Mouse (Mus musculus): ENCODE results near the gene Necap1. TPM values are rescaled to one million over a fixed set of nuclear protein-coding genes. Genes with fewer than 3 reads are reported as not detected.

Necap1 gene
- polyA plus RNA-seq, 1 experiment from 2014 or later, result 49.9 TPM

GRCm38 (mm10) chr6:122889599-122889998 lies 15.3 kb downstream of the Necap1 start:
- ATAC-seq (ENCODE audit: extremely low read depth, insufficient number of reproducible peaks, low FRiP score, low TSS enrichment), result no peak

GRCm38 (mm10) chr6:122892442-122893049 lies 18.3 kb downstream of the Necap1 start:
- Histone ChIP-seq H3K27ac (replicated peaks) (no peak overlapping the region), H3K9ac (no peak overlapping the region), H3K4me2 (no peak overlapping the region), H3K4me3 (no peak overlapping the region), H3K36me3 (peaks cover 56% of the 10 kb centered on the region), H3K9me3 (no peaks in the 10 kb centered on the region), H3K27me3 (replicated peaks) (no peaks in the 10 kb centered on the region), H3K4me1 (no peaks in the 10 kb centered on the region)
- 9% methylated on average over 2 of the region's 2 CpGs for WGBS
- no peak for ATAC-seq (ENCODE audit: extremely low read depth, insufficient number of reproducible peaks, low FRiP score, low TSS enrichment)

More at GRCm38 (mm10) chr6:122889599-122889998, 15.3 kb downstream of the Necap1 start:
- no peak overlapping the region for H3K4me3 ChIP-seq
- no peaks in the 10 kb centered on the region for H3K27me3 ChIP-seq (replicated peaks)
- H3K27ac ChIP-seq (replicated peaks), result no peak overlapping the region
- 87% methylated on average over 2 of the region's 2 CpGs for WGBS
- no peaks in the 10 kb centered on the region for H3K9me3 ChIP-seq
- H3K4me1 ChIP-seq, result no peaks in the 10 kb centered on the region
- H3K4me2 ChIP-seq, result no peak overlapping the region
- peaks cover 75% of the 10 kb centered on the region for H3K36me3 ChIP-seq
- H3K9ac ChIP-seq, result no peak overlapping the region

GRCm38 (mm10) chr6:122919922-122920321 lies 45.6 kb downstream of the Necap1 start:
- ATAC-seq (ENCODE audit: extremely low read depth, insufficient number of reproducible peaks, low FRiP score, low TSS enrichment), result no peak
- WGBS, result 39% methylated on average over 4 of the region's 4 CpGs
- H3K27me3 ChIP-seq (replicated peaks), result no peaks in the 10 kb centered on the region
- no peak overlapping the region for H3K4me3 ChIP-seq
- 0 out of 2 replicates have a peak, but pooled peaks cover 3% of the 10 kb centered on the region for H3K4me1 ChIP-seq
- H3K9ac ChIP-seq, result no peak overlapping the region
- H3K9me3 ChIP-seq, result no peaks in the 10 kb centered on the region
- H3K4me2 ChIP-seq, result no peak overlapping the region
- H3K36me3 ChIP-seq, result no peaks in the 10 kb centered on the region
- no peak overlapping the region for H3K27ac ChIP-seq (replicated peaks)

- Histone ChIP-seq H3K27ac (replicated peaks) (no peak within 1 kb of the TSS; the same call in 1 of the 2 replicates), H3K4me1 (0 out of 2 replicates have a peak, but pooled peaks cover 3% of the 10 kb centered on the region), H3K9me3 (no peaks in the 10 kb centered on the region), H3K36me3 (no peaks in the 10 kb centered on the region), H3K4me3 (no peak within 1 kb of the TSS), H3K9ac (no peak within 1 kb of the TSS), H3K4me2 (no peak within 1 kb of the TSS), H3K27me3 (replicated peaks) (no peaks in the 10 kb centered on the region)
- no peak for ATAC-seq (ENCODE audit: extremely low read depth, insufficient number of reproducible peaks, low FRiP score, low TSS enrichment)
- WGBS, result 59% methylated on average over 4 of the region's 4 CpGs
Measured at GRCm38 (mm10) chr6:122921451-122921850, 47.2 kb downstream of the Necap1 start, which contains the start of gene Clec4a1. Gene Clec4a1 (plus strand): TSS chr6:122921848.

GRCm38 (mm10) chr6:122934845-122935244 lies 60.6 kb downstream of the Necap1 start:
- no peak overlapping the region for H3K4me3 ChIP-seq
- no peak overlapping the region for H3K9ac ChIP-seq
- H3K36me3 ChIP-seq, result no peaks in the 10 kb centered on the region
- ATAC-seq (ENCODE audit: extremely low read depth, insufficient number of reproducible peaks, low FRiP score, low TSS enrichment), result no peak
- WGBS, result 76% methylated on average over 3 of the region's 3 CpGs
- no peaks in the 10 kb centered on the region for H3K9me3 ChIP-seq
- no peaks in the 10 kb centered on the region for H3K4me1 ChIP-seq
- H3K27ac ChIP-seq (replicated peaks), result no peak overlapping the region
- H3K4me2 ChIP-seq, result no peak overlapping the region
- no peaks in the 10 kb centered on the region for H3K27me3 ChIP-seq (replicated peaks)

Small RNA genes lying within 50 kb of the gene (microRNA-seq; reads per million reads assigned to microRNA genes)
- 1.0 reads per million for gene Mir7231

Other genes with a start within 250 kb of the Necap1 start
- not detected in 2 replicates for gene Dppa3, start 248.1 kb upstream of the Necap1 start, polyA plus RNA-seq (2015; fragmentation: Nextera tagmentation; extraction: Ambion mirVana)
- 0.71 and 0.94 TPM in 2 replicates for gene Nanog, start 167.0 kb upstream of the Necap1 start, polyA plus RNA-seq (2015; fragmentation: Nextera tagmentation; extraction: Ambion mirVana)
- gene Slc2a3, start 72.8 kb upstream of the Necap1 start, polyA plus RNA-seq (2015; fragmentation: Nextera tagmentation; extraction: Ambion mirVana), result 12.1 and 15.4 TPM in 2 replicates
- 4.8 and 5.6 TPM in 2 replicates for gene Foxj2, start 54.6 kb upstream of the Necap1 start, polyA plus RNA-seq (2015; fragmentation: Nextera tagmentation; extraction: Ambion mirVana)
- 2.4 and 3.0 TPM in 2 replicates for gene C3ar1, start 18.3 kb upstream of the Necap1 start, polyA plus RNA-seq (2015; fragmentation: Nextera tagmentation; extraction: Ambion mirVana)
- gene Clec4a1, start 47.4 kb downstream of the Necap1 start, polyA plus RNA-seq (2015; fragmentation: Nextera tagmentation; extraction: Ambion mirVana), result 0.70 and 0.94 TPM in 2 replicates
- gene Clec4a3, start 78.0 kb downstream of the Necap1 start, polyA plus RNA-seq (2015; fragmentation: Nextera tagmentation; extraction: Ambion mirVana), result 1.0 and 1.1 TPM in 2 replicates
- not detected in 2 replicates for gene Clec4a4, start 115.9 kb downstream of the Necap1 start, polyA plus RNA-seq (2015; fragmentation: Nextera tagmentation; extraction: Ambion mirVana)
- gene Clec4b1, start 175.5 kb downstream of the Necap1 start, polyA plus RNA-seq (2015; fragmentation: Nextera tagmentation; extraction: Ambion mirVana), result not detected in 2 replicates
- gene Clec4a2, start 232.0 kb downstream of the Necap1 start, polyA plus RNA-seq (2015; fragmentation: Nextera tagmentation; extraction: Ambion mirVana), result 1.3 and 2.3 TPM in 2 replicates